Mouse (Mus musculus): ENCODE results near the gene P2ry14. TPM values are rescaled to one million over a fixed set of nuclear protein-coding genes. Genes with fewer than 3 reads are reported as not detected.
"Not testable (repeated sequence)": the region's sequence is repeated elsewhere in the genome, so short reads cannot be mapped to it uniquely, and the experiment has no call there.

The P2ry14 gene
- polyA plus RNA-seq, 1 experiment from 2014 or later = 10.3 TPM

GRCm38 (mm10) chr3:59140941-59141340 is 12.5 kb downstream of the P2ry14 start:
- not testable (repeated sequence) for H3K27ac ChIP-seq; H3K4me3 ChIP-seq (replicated peaks); H3K36me3 ChIP-seq; ATAC-seq; H3K9ac ChIP-seq; H3K4me2 ChIP-seq (replicated peaks); H3K4me1 ChIP-seq (replicated peaks); H3K9me3 ChIP-seq; H3K27me3 ChIP-seq (replicated peaks)
- 84% methylated on average over 4 of the region's 4 CpGs for WGBS

GRCm38 (mm10) chr3:59140115-59140514 is 13.3 kb downstream of the P2ry14 start:
- no peaks in the 10 kb centered on the region for H3K36me3 ChIP-seq
- H3K9ac ChIP-seq = no peak overlapping the region
- H3K27ac ChIP-seq = no peak overlapping the region
- no peaks in the 10 kb centered on the region for H3K9me3 ChIP-seq
- H3K4me2 ChIP-seq (replicated peaks) = no peak overlapping the region
- no peaks in the 10 kb centered on the region for H3K4me1 ChIP-seq (replicated peaks)
- no peaks in the 10 kb centered on the region for H3K27me3 ChIP-seq (replicated peaks)
- no peak for ATAC-seq
- 61% methylated on average over 2 of the region's 2 CpGs for WGBS
- no peak overlapping the region for H3K4me3 ChIP-seq (replicated peaks)

GRCm38 (mm10) chr3:59139651-59140051 is 13.8 kb downstream of the P2ry14 start:
- H3K4me1 ChIP-seq (replicated peaks) = no peaks in the 10 kb centered on the region
- H3K27me3 ChIP-seq (replicated peaks) = no peaks in the 10 kb centered on the region
- H3K4me3 ChIP-seq (replicated peaks) = no peak overlapping the region
- no peak overlapping the region for H3K4me2 ChIP-seq (replicated peaks)
- no peaks in the 10 kb centered on the region for H3K9me3 ChIP-seq
- no peak overlapping the region for H3K27ac ChIP-seq
- H3K36me3 ChIP-seq = no peaks in the 10 kb centered on the region
- peak; percentile 28; the same call in 1 of the 2 replicates for ATAC-seq
- H3K9ac ChIP-seq = no peak overlapping the region

- Histone ChIP-seq H3K9ac (no peak overlapping the region), H3K27ac (no peak overlapping the region), H3K27me3 (replicated peaks) (no peaks in the 10 kb centered on the region), H3K4me2 (replicated peaks) (no peak overlapping the region), H3K9me3 (no peaks in the 10 kb centered on the region), H3K4me1 (replicated peaks) (no peaks in the 10 kb centered on the region), H3K36me3 (no peaks in the 10 kb centered on the region), H3K4me3 (replicated peaks) (no peak overlapping the region)
- WGBS = 72% methylated on average over 12 of the region's 12 CpGs
- ATAC-seq = no peak
Observed at GRCm38 (mm10) chr3:59138946-59139468, 14.4 kb downstream of the P2ry14 start.

- Histone ChIP-seq H3K4me3 (replicated peaks) (no peak overlapping the region), H3K4me1 (replicated peaks) (no peaks in the 10 kb centered on the region), H3K9ac (no peak overlapping the region), H3K9me3 (no peaks in the 10 kb centered on the region), H3K36me3 (no peaks in the 10 kb centered on the region), H3K4me2 (replicated peaks) (no peak overlapping the region), H3K27me3 (replicated peaks) (no peaks in the 10 kb centered on the region), H3K27ac (no peak overlapping the region)
- WGBS = 67% methylated on average over 5 of the region's 5 CpGs
- ATAC-seq = no peak
Observed at GRCm38 (mm10) chr3:59135911-59136653, 17.3 kb downstream of the P2ry14 start.

- ATAC-seq = no peak
- WGBS = 80% methylated on average over 5 of the region's 5 CpGs
- H3K36me3 ChIP-seq = no peaks in the 10 kb centered on the region
Observed at GRCm38 (mm10) chr3:59133189-59133588, 20.2 kb downstream of the P2ry14 start.

GRCm38 (mm10) chr3:59131966-59132365 is 21.5 kb downstream of the P2ry14 start:
- H3K27me3 ChIP-seq (replicated peaks) = no peaks in the 10 kb centered on the region
- no peaks in the 10 kb centered on the region for H3K36me3 ChIP-seq
- no peak overlapping the region for H3K4me2 ChIP-seq (replicated peaks)
- H3K4me3 ChIP-seq (replicated peaks) = no peak overlapping the region
- H3K4me1 ChIP-seq (replicated peaks) = no peaks in the 10 kb centered on the region
- ATAC-seq = no peak
- WGBS = 84% methylated on average over 4 of the region's 4 CpGs
- H3K27ac ChIP-seq = no peak overlapping the region
- no peak overlapping the region for H3K9ac ChIP-seq
- no peaks in the 10 kb centered on the region for H3K9me3 ChIP-seq

More at GRCm38 (mm10) chr3:59133189-59133588, 20.2 kb downstream of the P2ry14 start:
- Histone ChIP-seq H3K4me1 (replicated peaks) (no peaks in the 10 kb centered on the region), H3K27me3 (replicated peaks) (no peaks in the 10 kb centered on the region), H3K4me2 (replicated peaks) (no peak overlapping the region), H3K9me3 (no peaks in the 10 kb centered on the region), H3K4me3 (replicated peaks) (no peak overlapping the region), H3K9ac (no peak overlapping the region), H3K27ac (no peak overlapping the region)

- Histone ChIP-seq H3K27me3 (replicated peaks) (no peaks in the 10 kb centered on the region), H3K4me3 (replicated peaks) (no peak overlapping the region), H3K4me1 (replicated peaks) (no peaks in the 10 kb centered on the region), H3K9ac (no peak overlapping the region), H3K4me2 (replicated peaks) (no peak overlapping the region), H3K9me3 (no peaks in the 10 kb centered on the region), H3K27ac (no peak overlapping the region), H3K36me3 (no peaks in the 10 kb centered on the region)
- WGBS = 44% methylated on average over 4 of the region's 4 CpGs
- peak; percentile 79 for ATAC-seq
Observed at GRCm38 (mm10) chr3:59131081-59131480, 22.3 kb downstream of the P2ry14 start.

GRCm38 (mm10) chr3:59130431-59130830 is 23.0 kb downstream of the P2ry14 start:
- peak; percentile 73 for ATAC-seq
- Histone ChIP-seq H3K27me3 (replicated peaks) (no peaks in the 10 kb centered on the region), H3K4me1 (replicated peaks) (0 out of 2 replicates have a peak, but pooled peaks cover 5% of the 10 kb centered on the region), H3K9me3 (no peaks in the 10 kb centered on the region), H3K9ac (no peak overlapping the region), H3K4me3 (replicated peaks) (no peak overlapping the region), H3K27ac (no peak overlapping the region), H3K36me3 (no peaks in the 10 kb centered on the region), H3K4me2 (replicated peaks) (peak overlapping the region; percentile 31)
- WGBS = 36% methylated on average over 8 of the region's 8 CpGs

- H3K4me2 ChIP-seq (replicated peaks) = no peak overlapping the region
- no peak overlapping the region for H3K27ac ChIP-seq
- 76% methylated on average over 3 of the region's 3 CpGs for WGBS
- H3K36me3 ChIP-seq = no peaks in the 10 kb centered on the region
- no peak overlapping the region for H3K4me3 ChIP-seq (replicated peaks)
- no peak for ATAC-seq
- H3K9me3 ChIP-seq = no peaks in the 10 kb centered on the region
- H3K4me1 ChIP-seq (replicated peaks) = peaks cover 6% of the 10 kb centered on the region; the same call in 1 of the 2 replicates
- H3K27me3 ChIP-seq (replicated peaks) = no peaks in the 10 kb centered on the region
- no peak overlapping the region for H3K9ac ChIP-seq
Observed at GRCm38 (mm10) chr3:59129547-59129946, 23.9 kb downstream of the P2ry14 start.

- WGBS = 85% methylated on average over 20 of the region's 20 CpGs
- no peaks in the 10 kb centered on the region for H3K27me3 ChIP-seq (replicated peaks)
- H3K27ac ChIP-seq = no peak overlapping the region
- H3K4me1 ChIP-seq (replicated peaks) = peaks cover 6% of the 10 kb centered on the region; the same call in 1 of the 2 replicates
- no peaks in the 10 kb centered on the region for H3K9me3 ChIP-seq
- H3K9ac ChIP-seq = no peak overlapping the region
- ATAC-seq = no peak
- no peak overlapping the region for H3K4me2 ChIP-seq (replicated peaks)
- H3K36me3 ChIP-seq = no peaks in the 10 kb centered on the region
- H3K4me3 ChIP-seq (replicated peaks) = no peak overlapping the region
Observed at GRCm38 (mm10) chr3:59128681-59129080, 24.7 kb downstream of the P2ry14 start.

GRCm38 (mm10) chr3:59125783-59126555 is 27.4 kb downstream of the P2ry14 start:
- Histone ChIP-seq H3K9ac (no peak overlapping the region), H3K4me2 (replicated peaks) (no peak overlapping the region), H3K4me3 (replicated peaks) (no peak overlapping the region), H3K27me3 (replicated peaks) (no peaks in the 10 kb centered on the region), H3K9me3 (no peaks in the 10 kb centered on the region), H3K4me1 (replicated peaks) (peaks cover 9% of the 10 kb centered on the region; the same call in 1 of the 2 replicates), H3K27ac (no peak overlapping the region), H3K36me3 (no peaks in the 10 kb centered on the region)
- no peak for ATAC-seq
- 22% methylated on average over 7 of the region's 7 CpGs for WGBS
